Mouse (Mus musculus) right cerebral cortex, postnatal 25 days (tissue): ENCODE measurements around the gene Ube2m.

Experiments used
- DNase-seq: peaks from one replicate; pipeline ENCODE4 v3.0.0; 2022

Ube2m gene

DNA sequence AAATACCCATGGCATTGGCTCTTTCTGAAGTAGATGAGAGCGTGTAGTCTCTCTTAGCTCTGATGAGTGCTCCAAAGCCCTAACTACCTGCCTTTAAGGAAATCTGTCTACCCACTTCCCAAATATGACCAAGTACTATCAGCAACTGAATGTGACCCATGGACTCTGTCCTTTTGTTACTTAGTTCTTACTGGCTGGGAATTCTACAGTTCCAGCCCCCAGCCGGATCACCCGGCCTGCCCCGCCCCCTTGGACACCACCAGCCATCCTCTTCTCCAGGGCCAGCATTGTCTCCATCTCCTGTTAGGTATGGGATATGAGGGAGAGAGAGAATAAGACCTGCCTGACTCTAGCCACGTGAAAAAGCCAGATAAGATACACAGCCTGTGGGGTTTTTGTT, 40.0 kb downstream of the Ube2m start, which contains the start of gene Slc27a5:
Gene Slc27a5, minus strand, starts transcription at position 140 of the 400 bp plus-strand sequence.
- no peak for DNase-seq

DNA sequence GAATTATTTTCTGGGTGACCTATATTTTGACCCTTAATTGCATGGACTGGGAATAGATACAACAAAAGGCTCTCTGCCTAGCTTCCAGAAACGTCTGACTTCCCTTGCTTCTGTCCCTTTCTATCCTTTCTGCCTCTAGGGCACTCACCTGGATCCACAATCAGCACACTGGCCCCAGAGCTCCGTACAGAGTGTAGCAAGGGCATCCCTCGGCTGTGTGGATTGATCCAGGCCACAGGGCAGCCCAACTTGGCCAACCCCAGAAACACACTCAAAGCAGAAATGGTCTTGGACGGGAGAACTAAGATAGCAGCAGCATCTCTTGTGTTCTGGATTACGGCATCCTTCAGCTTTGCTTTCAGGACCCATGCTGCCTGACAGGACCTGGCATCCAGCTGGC, 40.8 kb downstream of the Ube2m start:
- no peak for DNase-seq

DNA sequence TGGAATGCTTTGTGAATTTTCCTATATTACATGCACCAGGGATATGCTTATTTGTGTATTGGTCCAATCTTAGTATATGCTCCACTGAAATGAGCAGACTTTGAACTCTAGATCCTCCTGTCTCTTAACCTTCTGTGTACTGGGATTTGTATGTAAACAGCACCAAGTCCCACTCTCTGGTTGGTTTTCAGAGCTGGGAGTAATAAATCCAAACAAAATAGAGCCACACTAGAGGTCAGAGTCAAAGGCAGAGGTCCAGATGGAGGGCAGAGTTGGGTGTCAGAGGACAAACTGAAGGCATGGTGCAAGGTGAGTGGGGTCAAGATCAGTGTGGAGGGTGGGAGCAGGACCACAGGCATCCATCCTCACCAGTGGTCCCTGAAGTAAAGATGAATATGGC, 42.2 kb downstream of the Ube2m start:
- no peak for DNase-seq

DNA sequence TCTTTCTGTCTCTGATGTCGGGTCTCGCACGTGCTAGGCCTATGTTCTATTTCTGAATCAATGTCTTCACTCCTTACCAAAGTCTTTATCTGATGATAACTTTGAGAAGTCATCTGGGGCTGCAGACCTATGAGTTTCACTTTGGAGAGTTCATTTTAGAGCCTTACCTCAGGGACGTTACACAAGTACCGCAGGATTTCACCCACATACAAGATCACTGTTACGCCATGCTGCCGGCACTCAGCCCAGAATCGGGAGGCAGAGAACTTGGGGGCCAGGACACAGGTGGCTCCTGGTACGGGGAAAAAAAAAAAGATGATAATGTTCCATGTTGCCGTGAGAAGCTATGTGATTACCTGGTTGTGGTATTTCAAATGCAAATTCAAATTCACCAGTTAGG, 44.9 kb downstream of the Ube2m start:
- no peak for DNase-seq

DNA sequence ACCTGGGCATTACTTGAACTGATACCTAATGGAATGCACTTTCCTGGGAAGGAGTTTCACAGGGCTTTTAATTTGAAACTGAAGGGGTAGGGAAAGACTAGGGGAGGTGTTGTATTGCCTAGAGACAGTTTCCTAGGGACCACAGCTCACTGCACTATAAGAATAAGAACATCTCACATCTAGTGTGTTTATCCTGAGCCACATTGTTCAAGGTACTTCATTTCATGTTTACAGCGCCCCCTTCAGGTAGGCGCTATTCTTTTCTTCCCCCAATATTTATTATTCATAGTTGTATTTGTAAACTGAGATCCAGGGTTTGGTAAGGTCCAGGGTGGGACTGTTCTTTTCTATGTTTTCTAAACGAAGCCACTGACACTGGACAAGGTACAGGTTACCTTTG, 45.9 kb downstream of the Ube2m start:
- DNase-seq = no peak

DNA sequence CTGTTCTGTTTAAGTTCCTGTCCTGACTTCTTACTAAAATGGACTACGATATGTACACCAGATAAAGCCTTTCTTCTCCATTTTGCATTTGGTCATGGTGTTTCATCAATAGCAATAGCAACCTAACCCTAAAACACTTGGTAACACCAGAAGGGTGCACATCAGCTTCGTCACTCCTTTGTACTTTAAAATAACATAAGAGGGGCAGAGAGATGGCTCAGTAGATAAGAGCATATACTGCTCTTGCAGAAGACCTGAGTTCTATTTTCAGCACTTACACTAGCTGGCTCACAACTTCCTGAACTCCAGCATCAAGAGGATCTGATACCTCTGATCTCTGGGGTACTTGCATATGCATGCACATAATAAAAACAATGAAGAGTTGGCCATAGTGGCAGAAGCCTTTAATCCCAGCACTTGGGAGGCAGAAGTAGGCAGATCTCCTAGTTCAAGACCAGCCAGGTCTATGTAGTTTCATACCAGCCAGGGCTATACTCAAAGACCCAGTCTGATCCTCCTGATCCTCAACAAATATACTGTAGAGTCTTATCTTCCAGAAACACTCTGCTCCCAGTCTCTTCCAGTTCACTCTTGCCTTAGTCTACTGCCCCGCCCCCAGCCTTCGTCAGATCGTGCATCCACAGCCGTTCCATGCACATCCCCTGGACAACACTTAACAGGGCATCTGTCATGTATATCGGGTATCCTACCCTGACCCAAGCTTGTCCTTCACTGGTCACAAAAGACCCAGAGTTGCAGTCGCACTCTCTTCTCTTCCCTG, 50.5 kb downstream of the Ube2m start:
- no peak for DNase-seq

DNA sequence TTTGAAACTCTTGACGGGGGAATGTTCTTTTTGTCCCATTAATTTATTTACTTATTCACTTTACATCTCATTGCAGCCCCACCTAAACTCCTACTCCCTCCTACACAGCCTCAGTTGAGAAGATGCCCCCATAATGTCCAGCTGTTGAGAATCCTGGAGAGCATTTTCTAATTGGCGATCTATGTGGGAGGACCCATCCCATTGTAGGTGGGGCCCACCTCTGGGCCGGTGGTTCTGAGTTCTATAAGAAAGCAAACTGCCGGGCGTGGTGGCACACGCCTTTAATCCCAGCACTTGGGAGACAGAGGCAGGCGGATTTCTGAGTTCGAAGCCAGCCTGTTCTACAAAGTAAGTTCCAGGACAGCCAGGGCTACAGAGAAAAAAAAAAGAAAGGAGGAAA, 51.2 kb downstream of the Ube2m start:
- DNase-seq = no peak

DNA sequence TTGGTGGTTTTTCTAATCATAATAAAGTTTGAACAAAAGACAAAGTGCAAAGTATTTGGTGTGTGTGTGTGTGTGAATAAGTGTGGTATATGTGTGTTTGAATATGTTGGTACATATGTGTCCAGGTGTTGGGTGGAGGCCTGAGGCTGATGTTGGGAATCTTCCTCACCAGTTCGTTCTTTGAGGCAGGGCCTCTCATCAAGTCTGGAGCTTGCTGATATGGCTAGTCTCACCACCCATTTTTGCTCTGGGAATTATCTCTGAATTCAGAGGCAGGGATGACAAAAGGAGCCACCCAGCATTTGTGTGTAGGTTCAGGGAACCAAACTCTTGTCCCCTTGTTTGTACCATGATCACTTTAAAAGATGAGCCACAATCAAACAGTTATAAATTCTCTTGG, 52.4 kb downstream of the Ube2m start:
- no peak for DNase-seq
